Mouse (Mus musculus): ENCODE data around the gene Arhgap35.

Arhgap35 gene

DNA sequence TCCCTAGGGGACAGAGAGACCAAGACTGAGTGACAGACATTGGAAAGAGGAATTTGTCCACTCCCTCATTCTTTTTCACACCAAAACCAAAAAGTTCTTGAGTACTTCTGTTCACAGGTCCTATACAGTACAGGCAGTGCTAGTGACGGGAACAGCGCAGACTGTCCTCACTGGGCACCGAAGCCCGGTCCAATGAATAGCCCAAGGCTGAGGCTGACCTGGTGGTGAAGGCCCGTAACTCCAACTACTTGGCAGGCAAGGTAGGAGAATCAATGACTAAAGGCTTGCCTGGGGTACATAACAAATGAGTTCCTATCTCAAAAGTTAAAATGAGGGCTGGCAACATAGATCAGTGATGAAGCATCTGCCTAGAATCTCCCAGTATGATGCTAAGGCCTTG is 149.2 kb downstream of the Arhgap35 start:
- DNase-seq (ENCODE audit: low spot score in 2 of 2): no peak

DNA sequence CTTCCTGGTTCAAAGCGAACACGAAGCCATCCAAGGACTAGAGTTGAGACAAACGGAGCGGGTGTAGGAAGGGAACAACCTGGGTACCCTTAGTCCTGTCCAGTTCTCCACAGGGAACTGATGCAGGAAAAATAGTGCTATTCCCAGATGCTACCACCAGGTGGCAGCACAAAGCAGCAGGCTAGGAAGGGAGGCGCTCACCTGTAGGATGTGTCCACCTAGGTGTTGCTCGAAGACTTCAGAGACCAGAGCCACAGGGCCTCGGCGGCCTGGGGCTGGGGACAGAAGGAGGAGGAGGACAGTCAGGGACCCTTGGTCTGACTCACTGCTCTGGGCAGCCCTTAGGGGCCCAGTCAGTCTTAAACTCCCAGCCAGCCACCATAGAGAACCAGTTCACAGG is 149.6 kb downstream of the Arhgap35 start:
- peak in 1 of 2 experiments; percentile 74 for DNase-seq (ENCODE audit: low spot score in 2 of 2)

DNA sequence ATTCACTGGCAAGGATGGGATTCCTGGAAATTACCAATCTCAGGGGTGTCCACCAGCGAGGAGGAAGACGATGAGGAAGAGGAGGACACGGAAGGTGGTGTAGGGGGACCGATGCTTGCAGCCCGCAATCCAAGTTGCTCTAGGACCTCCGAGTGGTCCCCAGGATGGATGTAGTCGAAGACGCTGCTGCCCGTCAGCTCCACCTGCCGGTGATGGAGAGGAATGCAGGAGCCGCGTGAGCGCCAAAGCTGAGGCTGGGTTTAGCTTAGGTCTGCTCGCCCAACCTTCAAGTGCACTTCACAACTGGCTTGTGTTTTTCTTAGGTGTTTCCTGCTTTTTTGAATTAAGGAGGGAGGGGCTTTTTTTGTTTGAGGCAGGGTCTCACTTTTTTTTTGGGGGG is 151.6 kb downstream of the Arhgap35 start:
- peak; percentile 80 to 88 for DNase-seq (ENCODE audit: low spot score in 2 of 2)

DNA sequence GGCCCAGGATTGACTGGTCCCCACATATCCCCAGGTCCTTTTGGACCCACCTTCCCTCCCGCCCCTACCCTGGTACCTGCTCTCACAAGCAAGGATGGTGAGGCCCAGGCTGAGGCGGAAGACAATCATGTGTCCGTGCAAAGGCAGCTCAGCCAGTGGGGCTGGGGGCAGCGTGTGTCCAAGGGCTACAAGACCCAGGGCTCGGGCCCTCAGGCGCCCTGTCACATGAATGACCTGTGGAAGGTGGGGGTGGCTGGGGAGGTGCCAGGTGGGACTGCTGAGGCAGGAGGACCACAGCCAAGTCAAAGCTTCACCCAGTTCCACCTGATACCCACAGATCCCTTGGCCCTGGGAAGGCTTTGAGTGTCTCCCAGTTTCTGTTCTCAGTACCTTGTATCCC is 153.1 kb downstream of the Arhgap35 start:
- DNase-seq (ENCODE audit: low spot score in 2 of 2): no peak

DNA sequence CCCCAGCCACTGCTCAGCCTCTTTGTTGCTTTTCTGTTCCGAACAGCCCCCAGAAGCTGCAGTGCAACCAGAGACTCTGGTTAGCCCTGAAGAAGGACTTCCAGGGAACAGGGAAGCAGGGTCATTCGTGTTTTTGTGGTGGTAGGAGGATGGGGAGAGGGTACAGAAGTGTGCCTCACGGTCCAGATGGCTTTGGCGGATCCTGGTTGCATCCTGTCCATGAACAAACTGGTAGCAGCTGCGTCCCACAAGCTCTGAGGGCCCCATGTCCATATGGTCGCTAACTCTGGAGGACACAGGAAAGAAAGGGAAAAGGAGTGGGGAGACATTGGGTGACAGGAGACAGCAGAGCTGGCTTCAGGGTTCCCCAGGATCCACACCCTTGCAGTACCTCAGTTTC is 153.6 kb downstream of the Arhgap35 start:
- DNase-seq (ENCODE audit: low spot score in 2 of 2): no peak

DNA sequence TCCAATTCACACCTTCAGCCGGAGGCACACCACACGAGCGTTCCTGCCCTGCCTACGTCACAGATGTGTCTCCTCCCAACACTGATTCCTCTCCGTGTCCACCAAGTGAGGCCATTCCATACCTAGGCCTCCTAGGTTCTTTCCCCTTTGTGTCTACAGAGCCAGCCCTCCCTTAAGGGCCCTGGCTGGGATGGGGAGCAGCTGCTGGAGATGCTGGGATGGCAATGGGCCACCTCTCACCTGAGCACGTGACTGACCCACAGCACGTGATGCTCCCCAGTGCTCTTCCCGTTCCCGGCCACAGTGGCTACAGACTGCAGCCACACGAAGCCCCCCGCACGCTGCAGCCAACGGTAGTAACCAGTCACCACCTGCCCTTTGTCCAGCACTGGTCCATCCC is 154.2 kb downstream of the Arhgap35 start:
- DNase-seq (ENCODE audit: low spot score in 2 of 2): no peak

DNA sequence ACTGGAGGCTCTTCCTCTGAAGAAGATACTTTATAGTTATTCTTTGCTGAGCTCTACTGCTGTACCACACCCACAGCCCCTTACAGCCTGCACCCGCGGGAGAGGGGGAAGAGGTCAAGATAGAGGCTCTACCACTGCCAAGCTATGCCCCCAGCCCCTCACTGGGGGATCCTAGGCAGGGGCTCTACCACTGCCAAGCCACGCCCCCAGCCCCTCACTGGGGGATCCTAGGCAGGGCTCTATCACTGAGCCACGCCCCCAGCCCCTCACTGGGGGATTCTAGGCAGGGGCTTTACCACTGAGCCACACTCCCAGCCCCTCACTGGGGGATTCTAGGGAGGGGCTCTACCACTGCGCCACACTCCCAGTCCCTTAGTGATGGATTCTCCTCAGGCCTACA is 158.5 kb downstream of the Arhgap35 start:
- DNase-seq (ENCODE audit: low spot score in 2 of 2): no peak

DNA sequence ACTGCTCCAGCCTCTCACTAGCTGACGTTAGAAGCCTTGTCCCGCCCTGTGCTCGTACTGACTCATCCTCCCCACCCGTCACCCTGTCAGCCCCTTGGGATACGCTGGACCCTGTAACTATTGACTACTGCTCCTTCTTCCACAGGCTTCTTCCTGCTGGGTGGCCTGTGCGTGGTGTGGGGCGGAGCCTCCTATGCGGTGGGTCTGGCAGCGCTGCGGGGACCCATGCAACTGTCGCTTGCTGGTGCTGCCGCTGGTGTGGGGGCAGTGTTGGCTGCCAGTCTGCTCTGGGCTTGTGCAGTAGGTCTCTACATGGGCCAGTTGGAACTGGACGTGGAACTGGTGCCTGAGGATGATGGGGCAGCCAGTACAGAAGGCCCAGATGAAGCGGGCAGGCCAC is 159.8 kb downstream of the Arhgap35 start:
- no peak for DNase-seq (ENCODE audit: low spot score in 2 of 2)

DNA sequence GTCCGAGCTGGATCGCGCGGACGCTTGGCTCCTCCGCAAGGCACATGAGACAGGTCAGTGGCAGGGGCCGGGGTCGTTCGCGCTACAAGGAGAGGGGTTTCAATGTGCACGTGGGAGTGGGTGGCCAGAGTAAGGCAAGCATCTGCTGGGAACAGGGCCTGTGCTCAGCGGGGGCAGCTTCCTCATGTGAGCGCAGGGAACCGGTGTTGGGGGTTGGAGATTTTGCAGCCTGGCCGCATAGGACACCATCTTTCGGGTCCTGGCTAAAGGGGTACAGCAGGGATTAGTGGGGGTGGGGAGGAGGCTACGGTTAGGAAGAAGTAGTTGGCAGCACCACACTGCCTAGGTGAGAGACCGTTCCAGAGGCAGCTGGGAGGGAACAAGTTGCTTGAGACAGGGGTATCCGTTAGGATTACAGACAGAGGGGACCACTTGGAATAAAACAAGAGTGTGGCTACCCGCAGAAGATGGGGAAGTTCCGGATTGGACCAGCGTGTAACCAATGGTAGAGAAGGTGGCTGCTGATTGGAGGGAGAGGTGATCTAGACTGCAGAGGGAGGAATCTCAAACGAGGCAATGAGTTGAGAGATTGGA is 161.6 kb downstream of the Arhgap35 start:
- peak; percentile 79 to 88 for DNase-seq (ENCODE audit: low spot score in 2 of 2)

DNA sequence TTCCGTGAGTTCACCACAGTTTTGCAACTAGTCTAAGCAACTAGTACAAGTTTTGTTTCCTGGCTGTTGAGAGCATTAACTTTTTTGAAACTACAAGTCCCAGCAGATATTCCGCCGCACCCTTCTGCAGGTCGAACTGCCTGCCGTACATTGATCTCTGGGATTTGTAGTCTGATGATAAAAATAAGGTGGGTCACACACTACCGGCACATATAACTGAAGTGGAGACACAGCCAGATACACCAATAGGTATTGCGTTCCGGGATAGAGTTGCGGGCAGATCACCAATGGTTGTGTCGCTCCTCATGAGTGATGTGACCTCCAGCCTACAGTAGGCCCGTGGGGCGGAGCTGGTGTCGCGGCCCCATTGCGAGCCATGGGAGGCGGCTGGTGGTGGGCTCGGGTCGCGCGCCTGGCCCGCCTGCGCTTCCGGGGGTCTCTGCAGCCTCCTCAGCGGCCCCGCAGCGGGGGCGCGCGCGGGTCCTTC is 162.2 kb downstream of the Arhgap35 start, which contains the start of gene Tmem160:
Gene Tmem160 (plus strand): TSS at position 193 of the 487 bp plus-strand sequence.
- peak; percentile 95 to 98 for DNase-seq (ENCODE audit: low spot score in 2 of 2)

DNA sequence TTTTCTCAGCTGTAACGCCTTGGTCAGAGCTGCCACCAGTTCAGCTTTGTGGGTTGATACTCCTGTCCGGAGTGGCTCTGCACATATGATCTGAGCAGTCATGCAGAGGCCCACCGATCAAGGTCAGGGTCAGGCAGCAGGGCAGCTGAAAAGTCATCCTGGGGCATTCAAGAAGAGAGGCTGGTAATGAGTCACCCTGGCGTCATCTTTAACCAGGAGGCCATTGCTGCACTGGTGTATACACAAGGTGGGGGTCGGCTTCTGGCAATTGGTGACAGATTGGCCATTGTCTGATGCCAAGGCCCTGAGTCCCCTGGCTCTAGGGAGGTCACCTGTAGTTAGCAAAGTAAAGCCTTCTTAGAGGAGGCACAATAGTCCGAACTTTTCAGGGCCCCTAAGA is 163.1 kb downstream of the Arhgap35 start:
- peak in 1 of 2 experiments; percentile 27 for DNase-seq (ENCODE audit: low spot score in 2 of 2)
